Mouse (Mus musculus) midbrain, embryonic 14.5 days (tissue): ENCODE data around the gene Lyg2. TPM values are rescaled to one million over a fixed set of nuclear protein-coding genes. Genes with fewer than 3 reads are reported as not detected.

ENCODE experiments used
- ATAC-seq: fragments of 200-750 bp; cut with Nextera tagmentation; 2 replicates; pipeline ENCODE4 v1.8.0; 2017; ENCODE audit warnings: moderate number of reproducible peaks, moderate library complexity; ENCODE audit not compliant: low FRiP score, low TSS enrichment
- DNase-seq: peaks from one replicate; pipeline ENCODE4 v3.0.0-alpha.2; 2015
- H3K27ac ChIP-seq: fragments of 300-500 bp; sonication (generic); replicated peaks from 2 replicates; pipeline ENCODE4 v1.5.1; 2014; ENCODE audit warnings: mild to moderate bottlenecking, low read depth, low read length, moderate library complexity
- H3K27me3 ChIP-seq: fragments of 300-500 bp; sonication (generic); 2 replicates; pipeline ENCODE4 v1.6.1; 2014; ENCODE audit warnings: low read length, control low read depth, mixed read lengths; ENCODE audit not compliant: control insufficient read depth, insufficient read depth
- H3K36me3 ChIP-seq: fragments of 300-500 bp; sonication (generic); 2 replicates; pipeline ENCODE4 v1.6.1; 2014; ENCODE audit warnings: low read length, control low read depth; ENCODE audit not compliant: control insufficient read depth, insufficient read depth
- H3K4me1 ChIP-seq: fragments of 300-500 bp; sonication (generic); 2 replicates; pipeline ENCODE4 v1.6.1; 2014; ENCODE audit warnings: mild to moderate bottlenecking, antibody characterized with exemption, low read length, control low read depth; ENCODE audit not compliant: control insufficient read depth, insufficient read depth
- H3K4me2 ChIP-seq: fragments of 300-500 bp; sonication (generic); 2 replicates; pipeline ENCODE4 v1.6.1; 2014; ENCODE audit warnings: mild to moderate bottlenecking, low read length, moderate library complexity
- H3K4me3 ChIP-seq: fragments of 300-500 bp; sonication (generic); replicated peaks from 2 replicates; pipeline ENCODE4 v1.5.1; 2014; ENCODE audit warnings: low read depth, low read length
- H3K9ac ChIP-seq: fragments of 300-500 bp; sonication (generic); replicated peaks from 2 replicates; pipeline ENCODE4 v1.6.1; 2014; ENCODE audit warnings: mild to moderate bottlenecking, low read length, moderate library complexity
- H3K9me3 ChIP-seq: fragments of 300-500 bp; sonication (generic); 2 replicates; pipeline ENCODE4 v1.6.1; 2016; ENCODE audit warnings: low read length, control low read depth, mixed read lengths; ENCODE audit not compliant: control insufficient read depth
- WGBS: fragments of 180-500 bp; shearing (Covaris S2); extraction: QIAGEN DNeasy Blood & Tissue Kit; methylation state at CpG from one replicate; pipeline ENCODE4 v1.1.7; 2014; 5-methylcytosine and 5-hydroxymethylcytosine counted together
- polyA plus RNA-seq: library from polyadenylated mRNA; unstranded; fragments of >200 nt; fragmentation: Nextera tagmentation; extraction: Ambion mirVana; gene quantifications from 2 replicates; pipeline ENCODE4 v1.2.1, GENCODE M21; 2014

Lyg2 gene
- polyA plus RNA-seq, 1 experiment from 2014 or later: not detected

DNA sequence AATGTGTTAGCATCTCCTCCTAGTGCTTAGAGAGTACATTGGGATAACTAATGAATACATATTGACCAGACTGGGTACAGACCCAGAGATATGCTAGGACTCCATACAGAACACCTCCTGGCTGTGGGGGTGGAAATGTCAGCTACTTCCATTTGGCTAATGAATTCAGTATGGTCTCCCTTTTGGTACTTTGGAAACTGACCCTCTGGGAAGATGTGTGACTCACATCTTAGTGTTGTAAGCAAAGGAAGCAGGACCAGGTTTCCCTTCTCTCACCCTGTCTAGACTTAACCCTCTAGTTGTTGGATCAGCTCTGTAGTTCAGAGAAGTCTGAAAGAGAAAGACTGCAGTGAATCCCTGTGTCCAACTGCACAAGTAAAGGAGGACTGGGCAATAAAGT is 21.7 kb downstream of the Lyg2 start:
- Histone ChIP-seq H3K27me3 (no peaks in the 10 kb centered on the region), H3K4me2 (no peak overlapping the region), H3K27ac (no peak overlapping the region), H3K4me3 (no peak overlapping the region), H3K36me3 (peaks cover 50% of the 10 kb centered on the region), H3K9ac (no peak overlapping the region), H3K9me3 (no peaks in the 10 kb centered on the region), H3K4me1 (peaks cover 9% of the 10 kb centered on the region)
- ATAC-seq (no peak), DNase-seq (no peak)

- H3K4me2 ChIP-seq: peak overlapping the region; percentile 93
- ATAC-seq (no peak), DNase-seq (peak; percentile 29)
- no peak overlapping the region for H3K4me3 ChIP-seq
- H3K9me3 ChIP-seq: no peaks in the 10 kb centered on the region
- H3K36me3 ChIP-seq: peaks cover 21% of the 10 kb centered on the region
- WGBS: 77% methylated on average over 3 of the region's 3 CpGs
- no peaks in the 10 kb centered on the region for H3K27me3 ChIP-seq
- no peak overlapping the region for H3K27ac ChIP-seq
- H3K4me1 ChIP-seq: peaks cover 13% of the 10 kb centered on the region
- H3K9ac ChIP-seq: no peak overlapping the region
These were observed 24.9 kb downstream of the Lyg2 start for GRCm38 (mm10) chr1:37891400-37891799.

DNA sequence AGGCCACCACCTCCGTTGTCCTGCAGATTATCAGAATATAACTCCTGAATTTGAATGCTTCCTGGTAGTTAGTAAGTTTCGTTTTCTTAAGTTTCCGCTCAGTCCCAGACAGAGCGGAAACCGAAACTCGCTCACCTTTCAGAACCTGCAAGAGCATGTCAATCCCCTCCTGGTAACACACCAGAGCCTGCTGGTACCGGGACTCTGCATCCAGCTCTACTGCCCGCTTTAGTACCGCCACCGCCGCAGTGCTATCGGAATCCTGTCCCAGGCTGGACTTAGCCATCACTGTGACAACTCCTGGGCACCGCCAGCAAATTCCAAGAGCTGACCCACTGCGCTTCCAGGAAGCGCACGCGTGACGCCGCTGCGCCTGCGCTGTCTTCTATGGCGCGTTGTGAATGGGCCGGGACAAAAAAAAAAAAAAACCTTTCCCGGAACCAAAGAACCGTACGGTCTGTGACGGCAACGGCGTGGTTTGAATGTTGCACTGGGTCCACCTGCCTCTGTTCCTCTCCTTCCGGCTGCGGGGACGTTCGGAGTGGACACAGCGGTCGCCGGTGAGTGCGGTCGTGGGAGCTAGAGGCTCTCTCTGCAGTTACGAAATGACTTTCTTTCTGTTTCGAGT is 26.2 kb downstream of the Lyg2 start, which contains the start of the genes Mitd1 and Mrpl30:
TSS of gene Mitd1 (minus strand) at position 387 of the 628 bp plus-strand sequence.
TSS of gene Mrpl30 (plus strand) at position 453 of the 628 bp plus-strand sequence.
- peak within 1 kb of the TSS; percentile 64 for H3K9ac ChIP-seq
- peak; percentile 96 for DNase-seq
- H3K36me3 ChIP-seq: peaks cover 12% of the 10 kb centered on the region
- H3K27me3 ChIP-seq: no peaks in the 10 kb centered on the region
- peak; percentile 91 for ATAC-seq
- WGBS: under 1% methylated on average over 41 of the region's 41 CpGs
- H3K4me2 ChIP-seq: peak within 1 kb of the TSS; percentile 93
- no peaks in the 10 kb centered on the region for H3K9me3 ChIP-seq
- H3K27ac ChIP-seq: peak within 1 kb of the TSS; percentile 46; the same call in 1 of the 2 replicates
- H3K4me1 ChIP-seq: peaks cover 13% of the 10 kb centered on the region
- peak within 1 kb of the TSS; percentile 67 for H3K4me3 ChIP-seq

- ATAC-seq: no peak
- peak overlapping the region; percentile 64 for H3K9ac ChIP-seq
- 81% methylated on average over 7 of the region's 7 CpGs for WGBS
These were observed 27.1 kb downstream of the Lyg2 start for GRCm38 (mm10) chr1:37889206-37889605.

GRCm38 (mm10) chr1:37884451-37884850 is 31.8 kb downstream of the Lyg2 start:
- Histone ChIP-seq H3K4me2 (no peak overlapping the region), H3K9me3 (no peaks in the 10 kb centered on the region), H3K36me3 (peaks cover 32% of the 10 kb centered on the region; the same call in 1 of the 2 replicates), H3K9ac (no peak overlapping the region), H3K4me3 (no peak overlapping the region), H3K27ac (no peak overlapping the region), H3K4me1 (peaks cover 3% of the 10 kb centered on the region), H3K27me3 (no peaks in the 10 kb centered on the region)
- 77% methylated on average over 4 of the region's 4 CpGs for WGBS
- ATAC-seq: no peak
- DNase-seq: no peak

More at GRCm38 (mm10) chr1:37889206-37889605, 27.1 kb downstream of the Lyg2 start:
- Histone ChIP-seq H3K9me3 (no peaks in the 10 kb centered on the region), H3K27ac (no peak overlapping the region), H3K27me3 (no peaks in the 10 kb centered on the region), H3K4me1 (peaks cover 13% of the 10 kb centered on the region), H3K36me3 (peaks cover 9% of the 10 kb centered on the region), H3K4me2 (peak overlapping the region; percentile 93), H3K4me3 (peak overlapping the region; percentile 67)
- DNase-seq: no peak

- no peak overlapping the region for H3K9ac ChIP-seq
- 94% methylated on average over 4 of the region's 4 CpGs for WGBS
- ATAC-seq: no peak
- H3K4me2 ChIP-seq: no peak overlapping the region
- no peaks in the 10 kb centered on the region for H3K27me3 ChIP-seq
- no peak for DNase-seq
- H3K4me1 ChIP-seq: no peaks in the 10 kb centered on the region
- no peak overlapping the region for H3K4me3 ChIP-seq
- H3K36me3 ChIP-seq: peaks cover 42% of the 10 kb centered on the region
- H3K9me3 ChIP-seq: no peaks in the 10 kb centered on the region
- H3K27ac ChIP-seq: no peak overlapping the region
These were observed 32.9 kb downstream of the Lyg2 start for GRCm38 (mm10) chr1:37883411-37883810.

DNA sequence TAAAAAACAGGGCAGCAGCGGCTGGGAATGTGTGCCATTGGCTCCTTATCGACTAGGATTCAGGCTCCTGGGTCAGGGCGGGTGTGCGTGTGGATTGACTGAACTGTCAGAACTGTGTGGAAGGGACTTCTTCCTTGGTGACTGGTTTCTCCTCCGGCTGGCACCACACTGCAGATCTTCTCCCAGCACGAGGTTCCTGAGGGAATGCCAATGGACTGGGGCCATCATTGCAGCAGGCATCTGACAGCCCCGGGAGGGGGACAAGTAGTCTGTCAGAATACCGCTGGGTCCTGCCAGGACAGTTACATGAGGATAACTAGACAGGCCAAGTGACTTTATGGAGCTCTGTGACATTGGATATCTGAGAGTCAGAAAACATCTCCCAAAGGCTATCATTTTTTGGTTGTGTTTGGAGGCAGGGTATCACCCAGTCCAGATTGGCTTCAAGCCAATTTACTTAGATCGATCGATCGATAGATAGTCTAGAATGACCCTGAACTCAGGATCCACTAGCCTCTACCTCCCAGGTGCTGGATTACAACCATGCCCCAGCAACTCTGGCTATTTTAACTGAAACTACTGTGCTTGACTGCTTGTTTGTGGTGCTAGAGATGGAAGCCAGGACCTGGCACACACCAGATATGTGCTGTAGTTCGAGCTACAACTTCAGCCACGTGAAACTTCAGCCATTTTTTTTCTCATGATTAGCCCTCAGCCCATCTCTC is 38.4 kb downstream of the Lyg2 start:
- no peaks in the 10 kb centered on the region for H3K27me3 ChIP-seq
- ATAC-seq: no peak
- no peaks in the 10 kb centered on the region for H3K9me3 ChIP-seq
- no peak overlapping the region for H3K4me2 ChIP-seq
- WGBS: 96% methylated on average over 13 of the region's 13 CpGs
- no peak overlapping the region for H3K9ac ChIP-seq
- no peak for DNase-seq
- peaks cover 4% of the 10 kb centered on the region; the same call in 1 of the 2 replicates for H3K4me1 ChIP-seq
- H3K4me3 ChIP-seq: no peak overlapping the region
- H3K27ac ChIP-seq: no peak overlapping the region
- peaks cover 52% of the 10 kb centered on the region for H3K36me3 ChIP-seq

DNA sequence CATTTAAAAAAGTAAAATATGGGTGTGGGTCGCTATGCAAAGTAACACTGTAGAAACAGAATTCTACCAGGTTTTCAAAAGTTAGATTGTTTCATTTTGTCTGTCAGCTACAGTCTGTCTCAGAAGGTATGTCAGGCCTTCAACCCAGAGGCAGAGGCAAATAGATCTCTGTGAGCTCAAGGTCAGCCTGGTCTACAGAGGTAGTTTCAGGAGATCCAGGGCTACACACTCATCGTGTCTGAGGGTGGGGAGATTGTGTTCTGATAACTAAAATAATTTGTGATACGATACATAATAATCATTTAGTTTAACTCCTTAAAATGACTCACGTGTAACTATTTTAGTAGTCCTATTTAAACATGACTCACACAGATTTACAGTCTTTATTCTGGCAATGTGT is 43.1 kb downstream of the Lyg2 start:
- H3K27me3 ChIP-seq: no peaks in the 10 kb centered on the region
- H3K9me3 ChIP-seq: no peaks in the 10 kb centered on the region
- no peak overlapping the region for H3K27ac ChIP-seq
- H3K4me3 ChIP-seq: no peak overlapping the region
- 93% methylated on average over 4 of the region's 4 CpGs for WGBS
- H3K9ac ChIP-seq: no peak overlapping the region
- DNase-seq: no peak
- ATAC-seq: no peak
- peaks cover 12% of the 10 kb centered on the region for H3K4me1 ChIP-seq
- H3K36me3 ChIP-seq: peaks cover 23% of the 10 kb centered on the region
- H3K4me2 ChIP-seq: peak overlapping the region; percentile 77
